Mouse (Mus musculus) heart, postnatal 4 days (tissue): ENCODE measurements at regions not wholly inside any gene's neighbourhood (a gene's known extent, or its start where the extent isn't known, plus 50 kb on each side); places are given as distances from the start of the nearest gene placed in this dataset.
A peak's percentile ranks its signal among the peaks of the same experiment; 100 is the strongest.

Experiments used
- DNase-seq: peaks from one replicate; pipeline ENCODE4 v3.0.0; 2021

GRCm38 (mm10) chr5:96931576-96932152 lies 65.8 kb upstream of the Bmp2k start:
- no peak for DNase-seq

GRCm38 (mm10) chr5:96936239-96936638 lies 61.2 kb upstream of the Bmp2k start:
- DNase-seq = no peak

- DNase-seq = no peak
These were observed 58.8 kb upstream of the Bmp2k start for GRCm38 (mm10) chr5:96938718-96939117.

- no peak for DNase-seq
These were observed 58.2 kb upstream of the Bmp2k start for GRCm38 (mm10) chr5:96939273-96939672.

- peak; percentile 81 for DNase-seq
These were observed 57.1 kb upstream of the Bmp2k start for GRCm38 (mm10) chr5:96940170-96941086.

- no peak for DNase-seq
These were observed 56.4 kb upstream of the Bmp2k start for GRCm38 (mm10) chr5:96941087-96941468.

- DNase-seq = no peak
These were observed 56.0 kb upstream of the Bmp2k start for GRCm38 (mm10) chr5:96941518-96941917.
